Mouse (Mus musculus): ENCODE results near the gene Gja5.

DNA sequence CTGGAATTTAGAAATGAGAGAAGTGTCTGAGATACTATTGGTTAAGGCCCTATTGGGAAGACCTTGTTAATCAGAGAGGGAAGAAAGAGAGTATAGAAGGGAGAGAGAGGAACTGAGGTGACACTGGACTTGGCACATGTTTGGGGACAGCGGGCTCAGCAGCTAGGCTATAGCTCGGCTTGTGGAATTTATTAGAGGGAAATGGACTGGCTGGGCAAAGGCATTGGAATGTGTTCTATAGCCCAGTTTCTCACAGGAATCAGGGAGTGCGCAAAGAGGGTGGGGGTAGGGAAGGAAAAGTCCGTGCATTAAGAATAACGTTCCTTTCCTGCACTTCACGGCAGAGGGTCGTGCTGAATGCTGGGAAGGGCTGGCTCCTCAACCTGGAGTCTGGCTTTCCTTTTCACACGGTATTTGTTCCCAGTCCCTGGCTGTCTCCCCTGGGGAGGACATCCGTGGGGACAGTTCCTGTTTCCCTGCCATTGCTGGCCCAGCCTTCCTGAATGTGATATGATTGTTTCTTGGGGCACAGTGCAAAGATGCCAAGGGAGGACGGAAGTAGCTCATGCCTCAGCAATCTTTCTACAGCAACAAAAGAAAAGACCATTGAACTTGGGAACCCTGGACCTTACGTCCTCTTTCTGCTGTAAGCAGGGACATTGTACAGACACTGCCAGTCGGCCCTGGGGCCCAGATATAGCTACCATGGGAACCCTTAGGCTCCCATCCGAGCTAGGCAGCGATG is 49.2 kb downstream of the Gja5 start:
- TF ChIP-seq CTCF (IDR thresholded peaks at IDR 0.05; ENCODE audit: borderline replicate concordance, control insufficient read depth, extremely low read depth, insufficient read depth, low read length, poor library complexity): no peak
- no peak for TF ChIP-seq POLR2A (IDR thresholded peaks at IDR 0.05; ENCODE audit: control insufficient read depth, extremely low read depth, insufficient read depth, low read length, poor library complexity)
